ENCODE assay signal across 9 mouse cellular contexts in the genomic region with DNA sequence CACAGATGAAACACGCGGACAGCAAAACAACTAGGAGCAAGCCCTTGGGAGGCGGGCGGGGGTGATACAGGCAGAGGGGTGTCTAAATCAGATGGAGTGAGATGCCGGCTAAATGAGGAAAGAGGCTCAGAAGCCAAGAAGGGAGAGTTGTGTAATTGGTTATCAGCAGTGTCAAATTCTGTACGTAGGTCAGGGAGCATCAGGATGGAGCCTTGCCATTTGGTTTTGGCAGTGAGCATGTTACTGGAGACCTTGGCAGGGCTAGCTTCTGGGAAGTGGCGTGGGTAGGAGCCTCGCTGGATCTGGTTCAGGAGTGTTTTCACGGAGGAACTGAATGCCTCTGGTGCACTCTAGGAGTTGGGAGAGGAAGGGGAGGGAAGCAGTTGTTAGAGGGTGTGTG. TPM values are rescaled to one million over a fixed set of nuclear protein-coding genes. Genes with fewer than 3 reads are reported as not detected.
A peak's percentile ranks its signal among the peaks of the same experiment; 100 is the strongest.
DNase-seq lines count a peak whose midpoint lies in the region; ATAC-seq and TF ChIP-seq lines count a peak whose summit lies in the region.
"Had no signal": no experiment of that assay in that cellular context is flagged by ENCODE, and none has a peak within 500 bp of the region (broad histone marks: within the 10 kb centered on the region; RNA-seq: fewer than 3 reads in every experiment).

No protein-coding gene starts in this region.

- H3K79me2 ChIP-seq in liver, adult 2 months (ENCODE audit: control insufficient read depth, insufficient read depth, low read length): no peaks in the 10 kb centered on the region

- H3K9me3 ChIP-seq in liver, embryonic 11.5 days (ENCODE audit: control insufficient read depth, low read length): no peaks in the 10 kb centered on the region
- H3K9me3 ChIP-seq: megakaryocyte, embryonic 14.5 days had no signal

- 37% methylated on average over 9 of the region's 9 CpGs for WGBS in liver, adult 2 months
- 73% methylated on average over 9 of the region's 9 CpGs for WGBS in liver, embryonic 11.5 days

- peak; percentile 87 for DNase-seq in liver, adult 2 months (ENCODE audit: extremely low read depth, low read depth, low spot score)
- DNase-seq in liver, embryonic 11.5 days (ENCODE audit: low spot score): no peak
- peak; percentile 66 for DNase-seq in cerebellum, adult 11-12 months
- DNase-seq in gastrocnemius, postnatal 14 days: peak; percentile 82
- peak; percentile 49 to 54 for DNase-seq in lung, adult 18-20 months
- DNase-seq in urinary bladder, postnatal 25 days (ENCODE audit: low spot score): peak; percentile 35

- no peak overlapping the region for H3K27ac ChIP-seq in liver, adult 2 months (replicated peaks; ENCODE audit: insufficient read depth, low read depth, low read length)
- no peak overlapping the region for H3K27ac ChIP-seq in liver, embryonic 11.5 days (ENCODE audit: low read depth, low read length)

- H3K36me3 ChIP-seq in liver, adult 2 months (ENCODE audit: control insufficient read depth, insufficient read depth, low read length): no peaks in the 10 kb centered on the region
- no peaks in the 10 kb centered on the region for H3K36me3 ChIP-seq in liver, embryonic 11.5 days (ENCODE audit: control insufficient read depth, insufficient read depth, low read length)

- no peak for TF ChIP-seq CTCF in liver, adult 2 months (IDR thresholded peaks at IDR 0.05; ENCODE audit: low read depth, low read length)

- no peak for TF ChIP-seq POLR2A in liver, adult 2 months (IDR thresholded peaks at IDR 0.05; ENCODE audit: extremely low read depth, insufficient read depth, low read length)

- H3K27me3 ChIP-seq in liver, adult 2 months (ENCODE audit: control insufficient read depth, insufficient read depth, low read length): no peaks in the 10 kb centered on the region
- H3K27me3 ChIP-seq in liver, embryonic 11.5 days (replicated peaks; ENCODE audit: control insufficient read depth, insufficient read depth, low read length): no peaks in the 10 kb centered on the region
- H3K27me3 ChIP-seq: megakaryocyte, embryonic 14.5 days had no signal

- intact Hi-C loops in gastrocnemius, postnatal 14 days (cut with DNase I; ENCODE audit: low total_unique reads): no loop called here

- no peak overlapping the region for H3K4me2 ChIP-seq in liver, embryonic 11.5 days

- H3K9ac ChIP-seq in liver, adult 2 months (ENCODE audit: low read depth, low read length): no peak overlapping the region
- no peak overlapping the region for H3K9ac ChIP-seq in liver, embryonic 11.5 days (ENCODE audit: low read depth, low read length)

- 0 out of 2 replicates have a peak, but pooled peaks cover 3% of the 10 kb centered on the region for H3K4me1 ChIP-seq in liver, adult 2 months (ENCODE audit: control insufficient read depth, insufficient read depth, low read length)
- H3K4me1 ChIP-seq in liver, embryonic 11.5 days (replicated peaks; ENCODE audit: control insufficient read depth, insufficient read depth, low read length): no peaks in the 10 kb centered on the region

- H3K4me3 ChIP-seq in liver, adult 2 months (ENCODE audit: insufficient read depth, low read depth, low read length): no peak overlapping the region
- no peak overlapping the region for H3K4me3 ChIP-seq in liver, embryonic 11.5 days (ENCODE audit: low read depth, low read length)
- H3K4me3 ChIP-seq: megakaryocyte, embryonic 14.5 days had no signal

- no peak for ATAC-seq in liver, embryonic 11.5 days (replicated peaks; ENCODE audit: low FRiP score)
- ATAC-seq in activated CD4-positive, CD25-positive, alpha-beta regulatory T cell, adult 4 months: no peak
- no peak; the same call in 1 of the 2 replicates for ATAC-seq in granulocyte monocyte progenitor cell, adult 5-6 weeks (replicated peaks; ENCODE audit: poor library complexity, severe bottlenecking)

RNA-seq across cellular contexts. Expression of a gene that starts 58.7 kb away (rescaled TPM):
- total RNA-seq in liver, adult 2 months (2014; rRNA removed): 8.9 and 13.7 TPM in 2 replicates
- 2.9 and 3.7 TPM in 2 replicates for polyA plus RNA-seq in liver, adult 2 months (2012; rRNA removed)
- 35.0 and 37.3 TPM in 2 replicates for polyA plus RNA-seq in liver, embryonic 11.5 days (2014; fragmentation: Nextera tagmentation; extraction: Ambion mirVana)
- total RNA-seq in gastrocnemius, postnatal 14 days (2021): 10 to 100 TPM; 36.7 to 37.0 TPM
- polyA plus RNA-seq in activated CD4-positive, CD25-positive, alpha-beta regulatory T cell, adult 4 months (2017; shearing (Covaris generic)): 10 to 100 TPM; 31.6 to 41.4 TPM
- total RNA-seq in granulocyte monocyte progenitor cell, adult 5-6 weeks (2014; fragmentation: Nextera tagmentation): 20.2 and 21.0 TPM in 2 replicates
- total RNA-seq in granulocyte monocyte progenitor cell, adult 5-6 weeks (2017): 10.3 and 11.7 TPM in 2 replicates
